Mouse (Mus musculus) G1E-ER4 (cell line): Measurements from ENCODE around the gene Gm12789. TPM values are rescaled to one million over a fixed set of nuclear protein-coding genes. Genes with fewer than 3 reads are reported as not detected.
"Not testable (repeated sequence)": the region's sequence is repeated elsewhere in the genome, so short reads cannot be mapped to it uniquely, and the experiment has no call there.

Experiments
- GATA1 ChIP-seq: IDR thresholded peaks from one replicate; pipeline ENCODE4 v1.8.0; 2012; ENCODE audit warnings: low read length, inconsistent platforms
- polyA plus RNA-seq: library from polyadenylated mRNA; stranded (reverse); fragments of >175 nt; gene quantifications from 2 replicates; pipeline ENCODE4 v1.2.3, GENCODE M21; 2012

Gm12789 gene
- not detected in 2 replicates for polyA plus RNA-seq

DNA sequence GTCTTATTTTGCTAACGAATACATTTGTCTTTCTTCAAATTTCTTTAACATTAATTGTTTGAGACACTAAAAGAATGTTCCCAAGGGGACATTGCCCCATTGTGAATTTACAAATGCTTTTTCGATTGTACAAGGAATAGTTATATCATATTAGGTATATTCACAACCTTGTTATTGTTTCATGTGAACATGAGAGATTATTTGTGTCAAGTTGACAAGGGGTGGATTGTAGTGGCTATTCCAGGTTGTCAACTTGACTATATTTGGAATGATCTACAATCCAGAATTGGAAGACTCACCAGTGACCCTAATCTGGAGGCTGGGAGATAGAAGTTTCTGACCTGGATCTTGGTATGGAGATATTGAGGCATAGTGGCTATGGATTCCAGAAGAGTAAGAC lies at the start of gene Gm12789:
TSS of gene Gm12789 (plus strand) at position 301 of the 400 bp plus-strand sequence.
- not testable (repeated sequence) for TF ChIP-seq GATA1

DNA sequence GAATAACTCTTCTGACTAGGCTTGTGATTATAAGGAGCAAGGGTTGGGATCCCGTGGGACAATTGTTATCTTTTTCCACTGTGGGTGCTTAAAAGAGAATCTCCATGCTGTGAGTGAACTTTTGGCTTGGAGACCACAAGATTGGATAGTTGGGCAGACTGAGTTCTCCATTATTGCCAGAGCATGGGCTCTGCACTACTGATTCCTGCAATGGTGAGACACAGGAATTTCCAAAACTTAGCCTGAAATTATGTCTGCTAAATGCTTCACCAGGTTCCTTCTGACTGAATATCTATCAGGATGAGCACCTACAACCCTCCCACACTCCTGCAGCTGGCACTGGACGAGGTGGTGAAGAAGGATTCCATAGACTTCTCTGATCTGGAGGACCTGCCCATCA lies 46.3 kb upstream of the Gm12789 start, which contains the start of gene Gm12794:
TSS of gene Gm12794 (plus strand) at position 301 of the 400 bp plus-strand sequence.
- not testable (repeated sequence) for TF ChIP-seq GATA1

DNA sequence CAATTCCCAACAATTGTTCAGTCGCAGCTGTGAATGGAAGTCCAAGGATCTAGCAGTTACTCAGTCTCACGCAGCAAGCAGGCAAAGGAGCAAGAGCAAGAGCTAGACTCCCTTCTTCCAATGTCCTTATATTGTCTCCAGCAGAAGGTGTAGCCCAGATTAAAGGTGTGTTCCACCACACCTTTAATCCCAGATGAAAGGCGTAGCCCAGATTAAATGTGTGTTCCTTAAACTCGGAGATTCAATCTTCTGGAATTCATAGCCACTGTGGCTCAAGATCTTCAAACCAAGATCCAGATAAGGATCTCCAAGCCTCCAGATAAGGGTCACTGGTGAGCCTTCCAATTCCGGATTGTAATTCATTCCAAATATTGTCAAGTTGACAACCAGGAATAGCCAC lies 5.5 kb upstream of the Gm12789 start, which contains the start of gene Gm12790:
TSS of gene Gm12790 (minus strand) at position 101 of the 400 bp plus-strand sequence.
- TF ChIP-seq GATA1: not testable (repeated sequence)

DNA sequence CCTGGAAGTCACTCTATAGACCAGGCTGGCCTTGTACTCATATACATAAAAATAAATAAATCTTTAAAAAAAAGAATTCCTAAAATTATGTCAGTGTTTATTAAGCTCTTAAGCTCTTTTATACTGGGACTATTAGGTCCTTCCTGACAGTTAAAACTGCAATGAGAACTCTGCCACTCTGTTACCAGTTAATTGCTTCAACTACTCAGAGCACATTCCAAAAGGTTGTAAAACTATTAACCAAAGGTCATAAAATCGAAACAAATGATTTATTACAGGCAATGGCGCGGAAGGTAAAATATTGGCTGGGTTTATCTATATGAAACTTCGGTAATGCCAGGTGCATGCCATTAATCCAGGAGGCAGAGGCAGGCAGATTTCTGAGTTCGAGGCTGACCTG lies 748 bp upstream of the Gm12789 start:
- no peak for TF ChIP-seq GATA1

DNA sequence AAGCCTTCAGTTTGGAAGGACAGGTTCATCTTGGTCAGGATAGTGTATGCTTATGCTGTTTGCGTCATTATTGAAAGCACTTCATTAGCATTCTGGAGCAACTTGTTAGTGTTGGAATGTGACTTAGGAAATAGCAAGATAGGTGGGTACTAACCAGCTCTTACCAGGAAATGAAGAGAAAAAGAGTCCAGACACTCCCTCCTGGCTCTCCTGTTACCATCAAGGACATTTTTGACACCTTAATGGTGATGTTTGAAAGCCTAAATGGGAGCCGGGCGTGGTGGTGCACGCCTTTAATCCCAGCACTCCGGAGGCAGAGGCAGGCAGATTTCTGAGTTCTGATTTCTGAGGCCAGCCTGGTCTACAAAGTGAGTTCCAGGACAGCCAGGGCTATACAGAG lies 11.0 kb downstream of the Gm12789 start:
- no peak for TF ChIP-seq GATA1

DNA sequence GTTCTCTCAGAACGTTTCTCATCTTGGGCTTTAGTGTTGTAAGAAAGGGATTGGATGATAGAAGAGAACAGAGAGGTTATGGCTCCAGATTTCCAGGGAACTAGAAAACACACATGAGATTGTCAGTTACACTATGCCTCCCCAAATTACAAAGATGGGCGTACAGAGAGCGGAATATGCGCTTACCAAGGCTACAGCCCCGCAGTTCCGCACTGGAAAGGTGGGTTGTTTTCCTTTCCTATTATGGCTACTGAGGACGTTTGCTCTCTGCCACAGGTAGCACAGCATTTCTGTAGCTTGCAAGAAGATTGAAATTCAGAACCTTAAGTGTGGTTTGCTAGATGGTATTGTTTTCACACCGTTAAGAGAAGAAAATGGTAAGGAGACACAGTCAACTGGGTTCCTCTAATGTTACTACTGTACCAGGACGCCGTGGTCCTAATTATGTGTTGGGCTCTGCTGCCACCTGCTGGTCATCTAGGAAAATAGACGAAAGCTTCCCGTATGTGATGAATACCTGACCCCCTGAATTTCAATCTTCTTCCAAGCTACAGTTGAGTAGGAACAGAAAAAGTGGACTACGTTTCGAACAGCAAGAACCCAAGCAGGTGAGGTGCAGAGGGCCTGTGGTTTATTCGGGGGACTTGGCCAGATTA lies 12.0 kb downstream of the Gm12789 start:
- TF ChIP-seq GATA1: no peak

DNA sequence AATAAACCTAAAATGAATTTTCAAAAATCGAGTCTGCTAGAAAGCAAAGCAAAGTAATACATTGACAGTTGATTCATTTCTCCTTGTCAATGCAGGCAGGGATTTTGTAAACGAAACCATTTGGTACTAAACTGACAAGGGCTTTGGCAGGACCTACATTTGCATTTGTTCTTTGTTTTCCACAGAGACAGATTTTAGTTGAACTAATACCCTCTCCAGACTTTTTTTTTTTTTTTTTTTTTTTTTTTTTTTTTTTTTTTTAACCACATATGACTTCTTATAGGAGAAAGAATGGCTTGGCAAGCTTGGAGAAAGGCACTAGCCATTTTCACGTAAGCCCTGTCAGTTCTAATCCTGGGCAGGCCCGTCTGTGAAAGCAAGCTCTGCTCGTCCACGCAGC lies 40.2 kb downstream of the Gm12789 start:
- no peak for TF ChIP-seq GATA1

Other genes with a start within 250 kb of the Gm12789 start
- gene B020004J07Rik, start 142.6 kb upstream of the Gm12789 start, polyA plus RNA-seq: not detected in 2 replicates
- gene C130073F10Rik, start 92.8 kb upstream of the Gm12789 start, polyA plus RNA-seq: not detected in 2 replicates
- not detected in 2 replicates for gene Gm12800, start 77.5 kb upstream of the Gm12789 start, polyA plus RNA-seq
- not detected in 2 replicates for gene Gm12794, start 46.2 kb upstream of the Gm12789 start, polyA plus RNA-seq
- gene Gm12790, start 5.6 kb upstream of the Gm12789 start, polyA plus RNA-seq: not detected in 2 replicates
- gene Pde4b, start 100.9 kb downstream of the Gm12789 start, polyA plus RNA-seq: not detected in 2 replicates